Mouse (Mus musculus): Measurements from ENCODE around the gene Plekha5. TPM values are rescaled to one million over a fixed set of nuclear protein-coding genes. Genes with fewer than 3 reads are reported as not detected.

Gene Plekha5
- polyA plus RNA-seq, 1 experiment from 2014 or later, result 50.7 TPM

GRCm38 (mm10) chr6:140554261-140554660 is 130.4 kb downstream of the Plekha5 start:
- Histone ChIP-seq H3K4me2 (ENCODE audit: low read length) (no peak overlapping the region), H3K9ac (replicated peaks; ENCODE audit: low read length) (no peak overlapping the region)
- no peak for ATAC-seq (ENCODE audit: low FRiP score, low TSS enrichment)

DNA sequence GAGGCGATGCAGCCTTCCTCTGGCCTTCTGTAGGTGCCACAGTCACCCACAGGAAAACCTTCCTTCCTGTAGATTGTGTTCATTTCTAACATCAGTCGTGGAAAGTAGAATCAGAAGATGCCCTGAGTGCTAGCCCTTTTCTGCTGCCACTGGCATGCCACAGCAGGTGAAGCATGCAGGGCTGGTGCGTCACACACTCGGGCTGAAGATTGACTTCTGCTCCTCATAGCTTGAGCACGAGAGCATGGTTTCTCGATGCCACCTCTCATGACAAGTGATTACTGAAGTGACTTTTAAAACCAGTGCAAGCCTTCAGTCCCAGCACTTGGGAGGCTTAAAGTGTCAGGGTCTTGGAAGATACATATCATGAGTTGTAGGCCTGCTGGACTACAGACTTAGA is 135.6 kb downstream of the Plekha5 start:
- WGBS, result 90% methylated on average over 6 of the region's 6 CpGs
- no peak overlapping the region for H3K27ac ChIP-seq (replicated peaks; ENCODE audit: low read depth, low read length)
- H3K4me2 ChIP-seq (ENCODE audit: low read length), result no peak overlapping the region
- H3K9ac ChIP-seq (replicated peaks; ENCODE audit: low read length), result no peak overlapping the region
- no peak overlapping the region for H3K4me3 ChIP-seq (replicated peaks; ENCODE audit: low read depth, low read length)
- H3K9me3 ChIP-seq (ENCODE audit: control insufficient read depth, low read length), result no peaks in the 10 kb centered on the region
- H3K27me3 ChIP-seq (ENCODE audit: control insufficient read depth, insufficient read depth, low read length), result no peaks in the 10 kb centered on the region
- H3K4me1 ChIP-seq (ENCODE audit: control insufficient read depth, insufficient read depth, low read length), result no peaks in the 10 kb centered on the region
- ATAC-seq (ENCODE audit: low FRiP score, low TSS enrichment), result no peak
- no peak for DNase-seq
- H3K36me3 ChIP-seq (ENCODE audit: control insufficient read depth, insufficient read depth, low read length), result peaks cover 29% of the 10 kb centered on the region

More at GRCm38 (mm10) chr6:140554261-140554660, 130.4 kb downstream of the Plekha5 start:
- Histone ChIP-seq H3K36me3 (ENCODE audit: control insufficient read depth, insufficient read depth, low read length) (peaks cover 40% of the 10 kb centered on the region), H3K4me1 (ENCODE audit: control insufficient read depth, insufficient read depth, low read length) (no peaks in the 10 kb centered on the region), H3K27ac (replicated peaks; ENCODE audit: low read depth, low read length) (no peak overlapping the region), H3K4me3 (replicated peaks; ENCODE audit: low read depth, low read length) (no peak overlapping the region), H3K9me3 (ENCODE audit: control insufficient read depth, low read length) (no peaks in the 10 kb centered on the region), H3K27me3 (ENCODE audit: control insufficient read depth, insufficient read depth, low read length) (no peaks in the 10 kb centered on the region)
- 57% methylated on average over 4 of the region's 4 CpGs for WGBS
- DNase-seq, result peak; percentile 81

DNA sequence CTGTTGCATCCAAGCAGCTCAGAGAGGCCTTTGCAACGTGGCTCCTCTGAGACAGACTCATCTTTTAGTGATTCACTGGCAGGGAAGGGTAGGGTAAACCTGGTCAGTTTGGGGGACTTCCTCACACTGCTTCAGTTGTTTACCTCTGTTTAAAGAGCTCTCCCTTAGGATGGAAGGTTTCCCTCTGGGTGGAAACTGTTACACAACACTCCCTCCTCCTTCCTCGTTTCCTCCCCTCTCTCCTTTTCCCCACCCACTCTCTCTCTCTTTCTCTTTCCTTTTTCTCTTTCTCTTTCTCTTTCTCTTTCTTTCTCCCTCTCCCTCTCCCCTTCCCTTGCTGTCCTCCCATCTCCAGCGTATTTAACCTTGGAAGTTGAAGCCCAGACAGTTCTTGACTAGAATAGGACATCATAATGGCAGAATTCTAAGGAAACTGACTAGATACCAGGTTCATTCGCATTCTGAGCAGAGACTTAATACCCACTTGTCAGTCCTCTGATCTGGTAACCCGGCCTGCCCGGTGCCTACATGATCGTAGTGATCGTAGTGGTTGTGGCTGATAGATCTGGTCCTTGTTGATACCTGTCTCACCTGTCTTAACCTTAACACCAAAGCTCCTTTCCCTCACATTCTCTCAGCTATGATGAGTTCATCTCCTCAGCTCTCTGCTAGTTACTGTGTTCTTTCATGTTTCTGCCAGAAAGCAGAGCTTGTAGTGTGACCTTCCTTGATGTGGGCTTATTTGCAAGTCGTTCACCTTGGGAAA is 137.5 kb downstream of the Plekha5 start:
- Histone ChIP-seq H3K4me1 (ENCODE audit: control insufficient read depth, insufficient read depth, low read length) (no peaks in the 10 kb centered on the region), H3K4me3 (replicated peaks; ENCODE audit: low read depth, low read length) (no peak overlapping the region), H3K36me3 (ENCODE audit: control insufficient read depth, insufficient read depth, low read length) (peaks cover 18% of the 10 kb centered on the region), H3K27me3 (ENCODE audit: control insufficient read depth, insufficient read depth, low read length) (no peaks in the 10 kb centered on the region), H3K9me3 (ENCODE audit: control insufficient read depth, low read length) (no peaks in the 10 kb centered on the region), H3K4me2 (ENCODE audit: low read length) (no peak overlapping the region), H3K9ac (replicated peaks; ENCODE audit: low read length) (no peak overlapping the region), H3K27ac (replicated peaks; ENCODE audit: low read depth, low read length) (0 out of 2 replicates have a peak overlapping the region, but pooled peaks have one; percentile 45)
- DNase-seq, result no peak
- WGBS, result 81% methylated on average over 9 of the region's 9 CpGs
- ATAC-seq (ENCODE audit: low FRiP score, low TSS enrichment), result no peak; the same call in 1 of the 2 replicates

DNA sequence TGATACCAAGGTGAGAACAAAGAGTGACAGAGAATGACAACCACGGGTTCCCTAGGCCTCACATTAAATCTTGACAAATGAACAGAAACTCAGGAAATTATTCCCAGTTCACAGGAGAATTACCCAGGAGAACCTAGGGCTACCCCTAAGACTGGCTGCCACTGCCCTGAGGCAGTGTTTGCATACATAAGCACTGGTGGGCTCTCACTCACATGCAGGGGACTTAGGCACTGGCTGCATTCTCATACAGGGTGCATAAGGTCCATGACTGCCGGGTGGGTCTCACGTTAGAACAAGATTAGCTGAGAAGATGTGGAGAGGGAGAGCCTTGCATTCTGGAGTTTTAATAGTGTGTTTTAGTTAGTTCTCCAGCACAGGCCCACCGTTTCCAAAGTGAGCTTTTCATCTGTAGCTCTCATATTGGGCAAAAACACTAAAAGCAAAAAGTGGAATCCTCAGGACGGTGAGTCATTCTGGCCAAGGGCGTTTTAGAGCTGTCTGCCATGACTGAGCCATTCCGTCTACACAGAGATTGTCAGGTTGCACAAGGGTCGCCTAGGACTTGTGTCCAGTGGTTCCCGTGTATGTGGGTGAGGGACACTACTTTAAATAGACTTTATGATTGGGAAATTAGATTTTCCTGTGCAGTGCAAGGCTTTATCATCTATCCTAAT is 138.2 kb downstream of the Plekha5 start:
- ATAC-seq (ENCODE audit: low FRiP score, low TSS enrichment) (no peak; the same call in 1 of the 2 replicates), DNase-seq (peak; percentile 22)
- H3K9ac ChIP-seq (replicated peaks; ENCODE audit: low read length), result no peak overlapping the region
- H3K36me3 ChIP-seq (ENCODE audit: control insufficient read depth, insufficient read depth, low read length), result peaks cover 18% of the 10 kb centered on the region
- H3K4me1 ChIP-seq (ENCODE audit: control insufficient read depth, insufficient read depth, low read length), result no peaks in the 10 kb centered on the region
- H3K4me2 ChIP-seq (ENCODE audit: low read length), result no peak overlapping the region
- H3K9me3 ChIP-seq (ENCODE audit: control insufficient read depth, low read length), result no peaks in the 10 kb centered on the region
- WGBS, result 83% methylated on average over 9 of the region's 9 CpGs
- no peaks in the 10 kb centered on the region for H3K27me3 ChIP-seq (ENCODE audit: control insufficient read depth, insufficient read depth, low read length)
- H3K4me3 ChIP-seq (replicated peaks; ENCODE audit: low read depth, low read length), result no peak overlapping the region
- no peak overlapping the region for H3K27ac ChIP-seq (replicated peaks; ENCODE audit: low read depth, low read length)

DNA sequence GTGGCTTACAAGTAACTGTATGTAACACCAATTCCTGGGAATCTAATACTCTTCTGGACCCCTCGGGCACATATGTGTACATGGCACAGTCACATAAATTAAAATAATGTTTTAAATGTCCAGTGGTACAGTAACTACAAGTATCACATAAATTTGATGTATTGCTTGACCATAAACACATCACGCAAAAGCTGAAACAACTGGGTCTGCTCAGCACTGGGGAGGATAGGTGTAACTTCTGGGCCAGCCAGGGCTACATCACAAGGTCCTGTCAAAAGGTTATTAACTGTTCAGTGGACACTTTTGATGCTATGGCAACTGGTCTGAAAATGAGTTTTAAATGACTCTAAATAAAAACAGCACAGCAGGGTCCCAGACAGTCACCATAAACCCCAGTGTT is 143.3 kb downstream of the Plekha5 start:
- Histone ChIP-seq H3K27ac (replicated peaks; ENCODE audit: low read depth, low read length) (no peak overlapping the region), H3K9ac (replicated peaks; ENCODE audit: low read length) (no peak overlapping the region), H3K9me3 (ENCODE audit: control insufficient read depth, low read length) (no peaks in the 10 kb centered on the region), H3K4me2 (ENCODE audit: low read length) (no peak overlapping the region), H3K27me3 (ENCODE audit: control insufficient read depth, insufficient read depth, low read length) (no peaks in the 10 kb centered on the region), H3K4me1 (ENCODE audit: control insufficient read depth, insufficient read depth, low read length) (no peaks in the 10 kb centered on the region), H3K36me3 (ENCODE audit: control insufficient read depth, insufficient read depth, low read length) (peaks cover 26% of the 10 kb centered on the region), H3K4me3 (replicated peaks; ENCODE audit: low read depth, low read length) (no peak overlapping the region)
- WGBS, result 98% methylated on average over 2 of the region's 2 CpGs
- ATAC-seq (ENCODE audit: low FRiP score, low TSS enrichment) (no peak), DNase-seq (no peak)

DNA sequence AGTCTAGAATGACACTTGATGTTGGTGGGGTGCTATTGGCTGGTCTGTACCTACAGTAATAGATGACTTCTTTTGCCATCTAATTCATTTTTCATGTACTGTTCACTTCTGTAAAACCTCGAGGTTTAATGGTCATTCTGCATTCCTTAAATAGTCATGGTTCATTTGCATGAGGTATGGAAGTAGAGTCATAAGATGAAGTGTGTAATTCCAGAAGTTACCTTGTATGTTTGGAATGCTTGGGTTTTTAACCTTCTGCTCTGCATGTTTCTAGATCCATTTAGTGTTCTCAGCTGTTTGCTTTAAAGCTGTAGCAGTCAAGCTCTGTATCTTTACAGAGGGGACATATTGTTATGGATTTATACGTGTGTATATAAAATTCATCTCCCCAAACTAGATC is 144.0 kb downstream of the Plekha5 start:
- Histone ChIP-seq H3K27ac (replicated peaks; ENCODE audit: low read depth, low read length) (no peak overlapping the region), H3K4me3 (replicated peaks; ENCODE audit: low read depth, low read length) (no peak overlapping the region), H3K9me3 (ENCODE audit: control insufficient read depth, low read length) (no peaks in the 10 kb centered on the region), H3K4me2 (ENCODE audit: low read length) (no peak overlapping the region), H3K36me3 (ENCODE audit: control insufficient read depth, insufficient read depth, low read length) (peaks cover 32% of the 10 kb centered on the region), H3K9ac (replicated peaks; ENCODE audit: low read length) (no peak overlapping the region), H3K27me3 (ENCODE audit: control insufficient read depth, insufficient read depth, low read length) (no peaks in the 10 kb centered on the region), H3K4me1 (ENCODE audit: control insufficient read depth, insufficient read depth, low read length) (no peaks in the 10 kb centered on the region)
- ATAC-seq (ENCODE audit: low FRiP score, low TSS enrichment) (no peak), DNase-seq (no peak)
- WGBS, result 84% methylated on average over 2 of the region's 2 CpGs

- Histone ChIP-seq H3K27me3 (ENCODE audit: control insufficient read depth, insufficient read depth, low read length) (no peaks in the 10 kb centered on the region), H3K4me3 (replicated peaks; ENCODE audit: low read depth, low read length) (no peak overlapping the region), H3K9me3 (ENCODE audit: control insufficient read depth, low read length) (no peaks in the 10 kb centered on the region), H3K27ac (replicated peaks; ENCODE audit: low read depth, low read length) (0 out of 2 replicates have a peak overlapping the region, but pooled peaks have one; percentile 8), H3K4me1 (ENCODE audit: control insufficient read depth, insufficient read depth, low read length) (no peaks in the 10 kb centered on the region), H3K36me3 (ENCODE audit: control insufficient read depth, insufficient read depth, low read length) (peaks cover 46% of the 10 kb centered on the region), H3K4me2 (ENCODE audit: low read length) (no peak overlapping the region), H3K9ac (replicated peaks; ENCODE audit: low read length) (no peak overlapping the region)
- DNase-seq, result peak; percentile 26
- 69% methylated on average over 11 of the region's 11 CpGs for WGBS
- no peak for ATAC-seq (ENCODE audit: low FRiP score, low TSS enrichment)
These were observed 146.3 kb downstream of the Plekha5 start for GRCm38 (mm10) chr6:140570152-140570551.

GRCm38 (mm10) chr6:140574943-140575342 is 151.1 kb downstream of the Plekha5 start:
- Histone ChIP-seq H3K27ac (replicated peaks; ENCODE audit: low read depth, low read length) (no peak overlapping the region), H3K9me3 (ENCODE audit: control insufficient read depth, low read length) (no peaks in the 10 kb centered on the region), H3K27me3 (ENCODE audit: control insufficient read depth, insufficient read depth, low read length) (no peaks in the 10 kb centered on the region), H3K4me1 (ENCODE audit: control insufficient read depth, insufficient read depth, low read length) (no peaks in the 10 kb centered on the region), H3K36me3 (ENCODE audit: control insufficient read depth, insufficient read depth, low read length) (peaks cover 75% of the 10 kb centered on the region), H3K4me3 (replicated peaks; ENCODE audit: low read depth, low read length) (no peak overlapping the region), H3K4me2 (ENCODE audit: low read length) (no peak overlapping the region), H3K9ac (replicated peaks; ENCODE audit: low read length) (no peak overlapping the region)
- ATAC-seq (ENCODE audit: low FRiP score, low TSS enrichment), result no peak
- no peak for DNase-seq
- 96% methylated on average over 3 of the region's 3 CpGs for WGBS

DNA sequence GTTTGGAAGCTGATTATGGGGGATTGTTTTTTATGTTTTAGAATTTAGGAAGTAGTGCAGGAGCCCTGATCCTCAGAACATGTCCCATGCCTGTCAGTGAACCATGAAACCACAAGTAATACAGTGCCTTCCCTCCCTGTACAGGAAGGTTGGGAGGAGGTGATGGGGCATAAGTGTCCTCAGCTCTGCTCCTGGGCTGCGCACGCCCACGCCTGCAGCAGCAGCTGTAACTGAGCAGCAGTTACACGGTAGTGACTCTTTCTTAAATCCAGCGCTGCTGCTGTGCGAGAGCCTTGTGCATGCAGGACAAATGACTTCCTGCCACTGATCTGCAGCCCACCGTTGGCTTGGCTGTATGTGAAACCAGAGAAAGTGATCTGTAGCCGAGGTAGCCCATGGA is 152.3 kb downstream of the Plekha5 start:
- Histone ChIP-seq H3K27ac (replicated peaks; ENCODE audit: low read depth, low read length) (no peak overlapping the region), H3K27me3 (ENCODE audit: control insufficient read depth, insufficient read depth, low read length) (no peaks in the 10 kb centered on the region), H3K36me3 (ENCODE audit: control insufficient read depth, insufficient read depth, low read length) (peaks cover 70% of the 10 kb centered on the region), H3K4me1 (ENCODE audit: control insufficient read depth, insufficient read depth, low read length) (no peaks in the 10 kb centered on the region), H3K4me2 (ENCODE audit: low read length) (no peak overlapping the region), H3K9ac (replicated peaks; ENCODE audit: low read length) (no peak overlapping the region), H3K4me3 (replicated peaks; ENCODE audit: low read depth, low read length) (no peak overlapping the region), H3K9me3 (ENCODE audit: control insufficient read depth, low read length) (no peaks in the 10 kb centered on the region)
- no peak for ATAC-seq (ENCODE audit: low FRiP score, low TSS enrichment)
- WGBS, result 89% methylated on average over 8 of the region's 8 CpGs
- DNase-seq, result no peak
